Mouse (Mus musculus) CD8-positive naive resting alpha-beta T cell, adult 2 months (primary cell): Measurements from ENCODE around the gene Foxe3.

Source experiments
- DNase-seq, 2 experiments: peaks; one replicate each; pipeline ENCODE4 v3.0.0; 2022; ENCODE audit warnings: low read depth in 2 of 2, low spot score in 2 of 2

Gene Foxe3

DNA sequence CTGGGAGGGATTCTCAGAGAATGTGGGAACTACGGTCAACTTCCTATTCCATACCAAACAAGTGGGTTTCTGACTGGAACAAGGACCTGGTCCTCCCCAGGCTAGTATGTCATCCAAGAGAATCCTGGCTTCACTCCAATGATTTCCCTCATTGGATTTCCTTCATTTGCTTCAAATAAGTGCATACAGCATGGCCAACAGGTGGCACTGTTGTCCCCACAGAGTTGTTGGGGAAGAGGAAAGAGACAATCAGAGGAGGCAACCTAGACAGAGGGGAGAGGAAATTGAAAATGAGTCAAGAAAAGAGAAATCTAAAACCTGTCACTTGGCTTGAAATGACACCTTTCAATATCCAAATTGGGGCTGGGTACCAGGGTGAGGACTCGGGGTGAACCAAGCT lies 8.7 kb downstream of the Foxe3 start:
- peak in 1 of 2 experiments; percentile 43 for DNase-seq

DNA sequence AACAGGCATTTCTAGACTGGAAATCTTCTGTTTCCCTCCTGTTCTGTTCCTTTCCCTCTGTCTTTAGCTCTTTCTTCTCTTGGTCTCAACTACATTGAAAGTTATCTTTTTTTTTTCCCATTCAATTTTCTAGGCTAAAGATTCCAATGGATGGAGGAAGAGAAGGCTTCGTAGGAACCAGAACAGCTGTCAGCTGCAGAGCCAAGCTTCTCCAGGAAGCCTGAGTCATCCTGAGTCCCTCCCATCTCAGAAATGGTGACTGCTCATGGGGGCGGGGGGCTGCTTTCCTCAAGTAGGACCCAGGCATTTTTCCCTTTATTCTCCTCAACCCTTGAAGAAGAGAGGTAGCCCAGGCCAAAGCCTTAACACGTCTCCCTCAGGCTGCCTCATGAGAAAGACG lies 9.8 kb downstream of the Foxe3 start:
- DNase-seq = no peak

DNA sequence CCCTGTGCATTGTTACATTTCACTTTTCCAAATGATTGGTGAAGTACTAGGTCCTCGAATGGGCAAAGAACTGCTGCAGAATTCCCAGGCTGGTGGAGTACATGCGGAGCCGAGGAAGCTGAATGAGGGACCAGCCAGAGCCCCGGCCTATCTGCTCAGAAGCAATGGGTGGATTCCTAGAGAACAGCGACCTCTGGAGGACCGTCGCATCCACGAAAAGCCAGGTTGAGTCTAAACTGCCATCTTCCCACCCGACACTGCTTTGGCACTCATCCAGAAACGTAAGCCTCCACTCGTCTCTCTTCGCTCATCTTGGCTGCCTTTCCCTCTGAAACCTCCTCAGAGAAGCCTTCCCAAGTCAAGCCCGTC lies 12.2 kb downstream of the Foxe3 start:
- DNase-seq = peak; percentile 25 to 38

DNA sequence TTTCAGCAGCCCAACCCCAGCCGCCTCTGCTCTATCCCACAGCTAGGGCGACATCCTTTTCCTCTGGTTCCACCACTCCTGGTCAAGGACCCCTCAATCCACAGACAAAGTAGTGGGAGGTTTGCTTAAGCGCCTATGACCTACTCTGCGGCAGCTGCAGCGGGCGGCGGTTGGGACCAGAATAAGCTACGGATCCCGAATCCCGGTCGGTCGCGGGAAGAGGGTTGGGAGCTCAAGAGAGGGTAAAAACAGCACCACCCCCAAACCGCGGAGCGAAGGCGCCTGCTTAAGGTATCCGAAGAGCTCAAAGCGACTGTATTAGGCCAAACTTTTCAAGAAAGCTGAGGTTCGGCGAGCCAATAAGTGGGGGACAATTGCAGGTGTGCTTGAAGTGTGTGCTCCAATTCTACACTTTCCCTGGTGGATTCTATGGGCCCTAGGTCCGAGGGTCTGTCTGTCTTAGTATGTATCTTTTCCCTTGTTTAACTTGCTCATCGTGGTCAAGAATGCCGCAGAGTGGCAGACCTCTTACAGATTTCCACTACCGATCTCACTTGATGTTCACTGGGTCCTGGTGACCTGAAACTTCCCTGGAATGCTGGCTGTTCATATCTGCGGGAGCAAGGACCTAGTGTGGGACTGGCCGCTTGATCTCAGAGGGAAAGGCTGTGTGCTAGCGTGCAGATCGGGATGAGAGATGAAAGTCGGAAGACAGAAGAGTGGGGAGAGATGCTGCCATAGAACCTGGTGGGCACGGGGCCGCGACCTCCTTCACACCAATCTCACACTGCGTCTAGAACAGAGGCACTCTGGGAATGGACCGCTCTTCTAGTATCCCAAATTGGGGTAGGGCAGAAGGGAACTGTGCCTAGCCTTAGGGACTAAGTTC lies 12.9 kb downstream of the Foxe3 start:
- DNase-seq = no peak

DNA sequence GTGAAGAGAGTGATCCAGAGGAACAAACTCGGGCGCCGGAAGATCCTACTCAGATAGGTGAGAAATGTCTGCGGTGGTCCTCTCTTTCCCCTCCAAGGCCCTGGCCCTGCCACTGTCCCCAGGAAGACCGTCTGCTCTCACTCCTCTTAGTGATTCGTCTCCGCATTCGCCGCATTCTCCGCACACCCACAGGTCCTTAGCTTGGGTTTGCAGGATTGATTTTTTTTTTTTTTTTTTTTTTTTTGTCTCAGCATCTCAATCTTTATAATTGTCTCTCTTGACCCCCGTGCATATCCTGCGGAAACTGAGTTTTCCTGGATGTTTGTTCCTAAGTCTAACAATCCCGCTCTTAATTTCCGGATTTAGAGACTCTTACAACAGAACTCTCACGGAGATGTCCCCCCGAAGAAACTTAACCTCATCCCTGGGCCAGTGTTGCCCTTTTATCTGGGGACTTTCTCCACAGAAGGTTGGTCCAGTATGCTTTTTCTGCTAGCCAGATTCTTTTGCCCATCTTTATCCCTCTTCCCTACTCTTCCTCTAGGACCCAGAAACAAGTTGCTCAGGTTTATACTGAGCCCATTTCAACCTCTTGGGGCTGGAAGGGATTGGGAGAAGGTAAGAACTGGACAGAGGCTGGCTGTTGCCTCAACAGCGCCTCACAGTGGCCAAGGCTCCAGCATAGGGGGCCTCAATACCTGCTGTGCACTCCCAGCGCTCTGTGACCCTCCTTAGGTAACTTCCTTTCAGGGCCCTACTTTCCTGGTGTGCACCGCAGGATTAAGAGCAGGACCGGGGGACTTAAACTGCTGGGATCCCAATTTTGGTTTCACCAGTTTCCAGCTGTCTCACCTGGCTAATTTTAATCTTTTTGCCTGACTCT lies 16.0 kb downstream of the Foxe3 start:
- DNase-seq = peak in 1 of 2 experiments; percentile 40

DNA sequence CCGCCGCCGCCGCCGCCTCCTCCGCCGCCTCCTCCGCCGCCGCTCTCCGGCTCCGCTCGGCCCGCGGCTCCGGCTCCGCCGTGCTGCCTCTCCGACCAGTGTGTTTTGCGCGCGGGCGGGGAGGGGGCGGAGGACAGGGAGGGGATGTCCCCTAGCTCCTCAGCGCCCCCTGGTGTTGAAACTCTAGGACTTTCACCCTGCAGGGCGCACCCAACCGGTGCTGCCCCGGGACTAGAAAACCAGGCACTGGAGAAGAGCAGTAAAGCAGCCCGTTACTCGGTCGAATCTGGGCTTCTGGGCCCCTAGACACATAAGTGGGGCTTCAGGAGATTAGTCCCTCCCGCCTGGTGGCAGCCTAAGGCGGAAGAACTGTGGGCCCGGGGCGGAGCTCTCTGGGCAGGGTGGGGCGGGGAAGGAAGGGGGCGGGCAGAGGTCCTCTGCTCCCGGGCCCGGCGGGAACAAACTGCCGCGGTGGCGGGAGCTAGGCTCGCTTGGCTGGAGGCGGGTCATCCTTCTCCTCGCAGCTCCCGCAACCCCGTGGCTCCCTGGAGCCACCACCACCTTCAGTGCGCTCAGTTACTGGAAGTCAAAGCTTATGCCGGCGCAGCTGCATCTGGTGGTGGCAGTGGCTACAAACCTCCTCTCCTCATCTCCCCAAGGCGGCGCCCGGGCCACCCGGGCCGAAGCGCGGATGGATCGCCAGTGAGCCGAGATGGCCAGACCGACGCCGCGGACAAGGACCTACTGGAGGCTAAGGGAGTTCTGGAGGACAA lies 16.8 kb downstream of the Foxe3 start, which contains the start of gene Foxd2:
Gene Foxd2 (minus strand): TSS at position 45 of the 773 bp plus-strand sequence.
- peak; percentile 88 to 91 for DNase-seq

DNA sequence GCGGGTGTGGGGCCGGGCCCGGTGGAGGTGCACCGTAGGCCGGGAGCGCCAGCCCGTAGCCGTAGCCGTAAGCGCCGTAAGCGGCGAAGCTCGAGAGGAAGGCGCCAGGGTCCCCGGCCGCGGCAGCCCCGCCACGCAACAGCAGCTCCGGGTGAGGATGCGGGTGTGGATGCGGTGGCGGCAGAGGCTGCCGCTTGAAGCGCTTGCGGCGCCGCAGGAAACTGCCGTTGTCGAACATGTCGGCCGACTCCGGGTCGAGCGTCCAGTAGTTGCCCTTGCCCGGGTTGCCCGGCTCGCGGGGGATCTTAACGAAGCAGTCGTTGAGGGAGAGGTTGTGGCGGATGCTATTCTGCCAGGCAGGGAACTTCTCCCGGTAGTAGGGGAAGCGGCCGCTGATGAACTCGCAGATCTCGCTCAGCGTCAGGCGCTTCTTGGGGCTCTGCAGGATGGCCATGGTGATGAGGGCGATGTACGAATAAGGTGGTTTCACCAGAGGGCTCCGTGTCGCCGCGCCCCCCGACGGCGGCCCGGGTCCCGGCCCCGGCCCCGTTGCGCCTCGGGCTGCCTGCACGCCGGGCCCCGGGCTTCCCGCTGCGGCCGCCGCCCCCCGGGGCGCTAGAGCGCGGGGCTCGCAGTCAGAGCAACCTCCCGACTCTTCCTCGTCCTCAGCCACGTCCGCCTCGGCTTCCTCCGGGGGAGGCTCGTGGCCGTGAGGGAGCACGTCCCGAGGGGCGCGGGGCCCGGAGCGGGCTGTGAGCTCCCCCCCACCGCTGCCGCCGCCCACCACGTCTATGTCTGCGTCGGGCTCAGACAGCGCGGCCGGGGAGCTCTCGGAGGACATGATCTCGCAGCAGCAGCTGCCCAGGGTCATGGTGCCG lies 17.6 kb downstream of the Foxe3 start:
- DNase-seq = peak; percentile 29 to 44

DNA sequence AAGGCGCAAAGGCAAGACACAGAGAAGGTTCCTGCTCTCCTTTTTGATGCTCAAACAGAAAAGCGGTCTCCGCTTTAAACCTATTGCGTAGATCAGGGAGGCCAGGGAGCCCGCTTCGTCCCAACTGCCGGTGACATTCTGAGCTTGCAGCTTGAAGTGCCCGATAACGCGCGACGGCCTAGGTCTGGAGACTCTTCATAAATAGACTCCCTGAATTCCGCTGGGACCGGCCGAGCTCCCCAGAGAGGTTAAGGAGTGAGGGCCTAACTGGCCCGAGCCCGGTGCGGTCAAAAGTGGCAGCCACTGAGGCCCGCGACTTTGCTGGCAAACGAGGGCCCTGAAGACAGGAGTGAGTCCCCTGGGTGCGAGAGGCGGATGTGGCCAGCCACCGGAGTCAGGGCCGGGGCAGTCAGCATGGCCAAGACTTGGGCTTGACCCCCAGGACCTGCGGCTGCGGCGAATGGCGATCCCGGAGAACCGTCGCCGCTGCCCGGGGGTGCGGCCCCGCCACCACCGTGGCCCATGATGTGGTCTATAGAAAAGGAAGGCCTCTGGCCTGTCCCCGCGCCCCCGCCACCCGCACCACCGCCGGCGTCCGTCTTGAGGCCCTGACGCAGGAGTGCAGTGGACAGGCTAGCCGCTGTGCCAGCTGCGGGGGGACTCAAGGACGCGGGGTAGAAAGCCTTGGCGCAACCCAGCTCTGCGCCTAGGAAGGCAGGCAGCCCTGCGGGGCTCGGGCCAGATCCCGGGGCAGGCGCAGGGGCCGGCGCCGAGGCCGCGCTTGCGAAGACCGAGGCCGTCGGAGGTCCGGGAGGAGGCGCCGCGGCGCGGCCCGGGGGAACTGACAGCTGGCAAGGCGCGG lies 18.5 kb downstream of the Foxe3 start:
- no peak for DNase-seq

DNA sequence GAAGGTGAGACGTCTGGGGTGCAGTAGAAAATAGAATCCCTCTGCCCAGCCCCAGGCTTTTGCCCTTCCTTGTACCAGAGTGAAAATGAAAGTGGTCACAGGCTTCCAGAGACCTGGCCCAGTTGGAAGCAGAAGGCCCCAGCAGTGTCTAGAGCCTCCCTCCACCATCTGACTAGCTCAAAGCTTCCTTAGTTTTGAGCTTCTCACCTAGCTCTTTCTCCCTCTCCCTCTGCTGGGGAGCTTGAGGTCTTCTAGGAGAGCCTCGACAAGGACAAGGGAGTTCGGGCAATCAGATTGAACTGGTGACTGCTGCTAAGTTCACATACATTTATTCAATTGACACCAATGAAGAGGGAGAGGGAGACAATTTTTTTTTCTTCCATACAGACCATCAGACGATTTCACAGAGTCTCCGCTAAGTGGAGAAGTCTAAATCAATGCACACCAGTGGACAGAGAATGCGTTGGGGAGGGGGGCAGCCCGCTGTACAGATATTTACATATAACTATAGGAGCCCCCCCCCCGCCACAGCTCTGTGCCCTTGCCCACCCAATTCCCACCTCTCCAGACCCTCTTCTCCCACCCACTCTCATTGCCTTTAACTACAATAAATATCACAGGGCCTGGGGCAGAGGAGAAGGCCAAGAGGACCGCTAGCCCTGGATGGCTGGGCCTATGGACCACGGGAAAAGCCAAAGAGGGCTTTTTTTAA lies 19.7 kb downstream of the Foxe3 start:
- no peak for DNase-seq

DNA sequence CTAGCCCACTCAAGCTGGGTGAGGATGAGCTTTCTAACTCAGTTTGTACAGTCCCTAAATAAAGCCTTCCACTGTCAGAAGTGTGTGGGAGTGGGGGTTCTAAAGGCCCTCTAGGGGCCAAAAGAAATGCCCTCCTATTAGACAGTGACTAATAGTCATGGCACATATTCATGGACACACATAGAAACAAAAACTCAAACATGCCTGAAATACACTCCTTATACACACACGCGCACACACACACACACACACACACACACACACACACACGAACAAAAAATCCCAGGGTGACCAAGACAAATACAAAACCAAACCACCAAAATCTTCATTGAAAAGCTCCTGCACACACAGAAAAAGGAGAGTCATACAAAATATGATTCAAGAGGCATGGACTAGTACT lies 20.3 kb downstream of the Foxe3 start:
- no peak for DNase-seq

DNA sequence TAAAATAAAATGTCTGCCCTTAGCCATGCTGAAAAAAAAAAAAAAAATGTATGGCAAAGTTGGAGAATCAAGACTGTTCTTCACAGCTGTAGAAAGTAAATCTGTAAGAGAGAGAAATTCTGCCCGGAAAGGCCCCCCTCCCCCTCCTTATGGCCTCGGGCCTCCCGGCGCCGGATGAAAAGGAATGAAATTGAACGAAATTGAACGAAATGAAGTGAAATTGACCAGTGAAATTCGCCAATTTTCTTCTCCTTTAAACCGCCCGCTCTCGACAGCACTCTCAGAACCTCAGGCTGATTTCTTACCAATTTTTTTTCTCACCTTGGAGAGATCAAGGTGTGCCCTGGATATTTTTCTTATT lies 22.4 kb downstream of the Foxe3 start:
- DNase-seq = no peak

DNA sequence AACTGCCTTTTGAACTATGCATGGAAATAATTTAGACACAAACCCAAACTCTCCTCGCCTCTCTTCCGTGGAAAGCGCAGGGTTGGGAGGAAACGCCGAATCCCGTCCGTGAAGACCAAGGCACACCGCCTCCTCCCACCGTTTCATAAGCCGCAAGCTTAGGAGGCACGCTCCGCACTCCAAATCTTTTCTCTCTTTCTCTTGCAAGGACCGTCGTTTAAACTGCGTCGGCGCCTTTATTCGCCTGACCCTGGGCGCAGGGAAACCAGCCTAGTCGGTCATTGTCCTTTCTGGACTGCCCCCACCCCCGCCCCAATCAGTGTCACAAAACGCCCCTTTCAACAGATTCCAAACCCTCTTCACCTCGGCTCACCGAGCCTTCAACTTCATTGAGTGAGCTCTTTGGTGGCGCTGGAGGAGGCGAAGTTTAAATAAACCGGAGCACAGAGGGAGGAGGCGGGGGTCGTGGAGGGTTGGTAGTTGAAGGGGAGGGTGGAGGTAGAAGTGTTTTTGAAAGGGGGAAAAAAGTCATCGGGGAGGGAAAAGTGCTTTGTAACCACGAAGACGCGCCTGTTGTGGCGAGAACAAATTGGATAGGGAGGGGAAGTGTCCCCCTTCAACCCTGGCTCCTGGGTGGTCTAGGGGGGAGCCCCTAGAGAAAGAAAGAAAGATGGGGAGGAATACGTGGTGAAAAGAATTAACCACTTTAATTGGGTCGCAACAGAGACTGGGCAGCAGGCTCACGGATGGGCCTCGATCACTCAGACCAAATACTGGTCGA lies 23.0 kb downstream of the Foxe3 start:
- DNase-seq = no peak

DNA sequence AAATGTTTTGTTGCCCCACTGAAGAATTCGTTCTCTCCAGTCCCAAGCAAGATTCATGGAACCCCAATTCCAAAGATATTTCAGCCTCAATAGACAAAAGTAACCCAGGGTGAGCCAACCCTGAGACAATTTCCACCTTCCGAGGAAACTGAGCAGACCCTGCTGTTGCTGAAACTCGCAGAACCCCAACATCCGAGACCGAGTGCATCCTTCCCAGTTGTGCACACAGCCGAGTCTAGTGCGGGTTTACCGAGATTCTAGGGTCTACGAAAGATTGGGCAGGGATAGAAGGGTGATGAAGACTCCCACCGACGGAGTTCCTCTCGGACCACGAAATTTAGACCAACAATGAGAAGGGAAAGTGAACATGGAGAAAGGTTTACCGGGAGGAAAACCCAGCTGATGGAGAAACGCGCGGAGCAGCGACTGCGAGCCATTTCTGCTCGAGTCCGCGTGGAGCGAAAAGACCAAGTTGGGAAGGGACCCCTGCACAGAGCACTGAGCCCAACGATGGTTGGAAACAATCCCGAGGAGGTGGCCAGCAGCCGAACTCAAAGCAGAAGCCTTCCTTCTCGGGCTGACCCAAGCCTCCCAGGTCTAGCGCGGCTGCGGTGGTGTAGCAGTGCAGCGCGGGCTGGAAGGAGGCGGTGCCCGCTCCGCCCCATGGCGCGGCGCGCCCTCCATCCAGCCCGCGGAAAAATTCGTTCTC lies 24.0 kb downstream of the Foxe3 start:
- no peak for DNase-seq

DNA sequence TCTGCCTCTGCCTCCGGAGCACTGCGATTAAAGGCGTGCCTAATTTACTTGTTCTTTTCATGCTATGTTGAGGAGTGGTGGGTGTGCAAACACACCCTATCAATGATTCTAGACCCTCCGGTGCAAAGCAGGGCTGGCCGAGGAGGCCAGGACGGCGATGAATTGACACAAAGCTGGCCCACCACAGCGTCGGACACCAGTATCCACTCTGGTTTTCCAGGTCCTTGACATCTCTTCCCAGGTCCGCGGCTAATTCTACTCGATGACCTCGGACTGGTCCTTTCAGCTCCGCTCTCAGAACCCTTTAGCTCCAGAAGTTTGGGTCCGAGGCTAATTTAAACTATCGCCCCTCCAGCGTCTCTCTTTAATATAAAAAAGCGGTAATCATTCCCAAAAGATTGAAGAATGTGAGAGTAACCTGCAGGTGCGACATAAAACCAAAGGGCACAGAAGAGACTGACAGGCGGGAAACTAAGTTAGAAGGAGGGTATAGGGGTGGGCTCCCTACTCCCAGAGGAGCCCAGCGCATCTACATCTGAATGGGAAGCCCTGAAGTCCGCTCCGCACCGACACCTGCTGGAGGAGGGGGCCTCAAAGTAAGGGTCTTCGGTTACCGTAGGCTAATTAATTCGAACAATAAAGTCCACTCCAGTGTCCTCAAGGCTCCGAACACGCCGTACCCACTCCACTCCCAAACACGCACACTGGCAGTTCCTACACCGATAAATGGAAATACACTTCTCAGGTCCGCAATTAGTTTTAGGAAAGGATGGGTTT lies 24.8 kb downstream of the Foxe3 start:
- DNase-seq = no peak

DNA sequence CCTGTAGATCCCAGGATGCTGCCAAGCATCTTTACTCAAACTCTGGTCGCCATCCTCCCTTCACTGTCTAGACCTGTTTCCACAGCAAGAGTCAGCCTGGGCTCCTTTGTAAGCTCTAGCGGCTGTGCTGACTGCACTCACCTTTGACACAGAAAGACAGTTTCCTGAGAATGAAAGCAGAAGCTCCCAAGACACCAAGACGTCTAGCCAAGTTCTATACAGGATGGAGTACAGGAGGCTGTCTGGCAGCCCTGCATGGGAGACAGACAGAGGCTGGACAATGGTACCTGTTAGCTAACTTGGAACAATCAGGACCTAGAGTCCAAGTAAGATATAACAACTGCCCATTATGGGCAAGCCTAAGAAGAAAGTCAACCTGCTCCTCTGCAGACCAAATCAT lies 25.9 kb downstream of the Foxe3 start:
- no peak for DNase-seq

DNA sequence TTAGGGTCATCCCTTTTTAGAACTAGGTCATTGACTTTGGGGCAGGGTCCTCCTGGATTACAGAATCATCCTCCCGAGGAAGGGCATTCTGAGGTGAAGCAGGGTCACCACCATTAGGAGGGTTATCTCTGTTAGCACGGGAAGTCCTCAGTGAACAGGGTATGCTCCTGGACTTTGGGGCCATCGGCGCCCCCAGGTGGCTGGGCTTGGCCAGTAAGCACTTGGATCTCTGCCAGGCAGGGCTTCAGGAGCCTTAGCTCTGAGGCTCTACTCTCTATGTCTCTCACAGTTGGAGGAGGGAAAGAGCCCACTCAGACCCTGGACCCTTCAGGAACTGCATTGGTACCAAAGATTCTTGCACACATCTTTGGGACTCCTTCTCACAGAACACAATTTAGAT lies 28.0 kb downstream of the Foxe3 start:
- DNase-seq = no peak

DNA sequence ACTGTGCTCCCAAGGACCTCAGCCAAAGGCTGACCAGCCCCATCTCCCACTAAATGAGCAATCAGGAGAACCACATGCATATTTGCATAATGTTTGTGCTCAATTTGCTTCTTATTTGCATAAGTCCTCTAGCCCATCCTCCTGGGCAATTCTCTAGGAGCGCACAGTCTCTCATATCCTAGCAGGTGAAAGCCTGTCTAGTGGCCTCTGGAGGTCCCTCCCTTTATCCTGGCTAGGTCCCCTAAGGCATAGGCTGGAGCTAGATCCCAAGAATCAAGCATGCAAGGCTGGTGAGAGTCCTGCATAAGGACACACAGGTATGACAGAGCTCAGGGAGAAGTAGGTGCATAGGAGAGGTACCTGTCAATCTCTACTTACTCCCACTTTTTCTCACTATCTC lies 43.6 kb downstream of the Foxe3 start:
- no peak for DNase-seq
